Mouse (Mus musculus) ES-Bruce4 (cell line): Measurements from ENCODE around the gene Cers6. TPM values are rescaled to one million over a fixed set of nuclear protein-coding genes. Genes with fewer than 3 reads are reported as not detected.

Experiments used
- H3K27ac ChIP-seq: 2 replicates; pipeline ENCODE4 v1.5.1; 2012; ENCODE audit warnings: low read length, inconsistent platforms; ENCODE audit not compliant: insufficient read depth
- H3K27me3 ChIP-seq: 2 replicates; pipeline ENCODE4 v1.6.1; 2012; ENCODE audit warnings: mild to moderate bottlenecking, low read length, inconsistent platforms; ENCODE audit not compliant: control insufficient read depth, poor library complexity, insufficient read depth, severe bottlenecking
- H3K36me3 ChIP-seq: 2 replicates; pipeline ENCODE4 v1.6.1; 2012; ENCODE audit warnings: inconsistent platforms, mild to moderate bottlenecking, low read length, moderate library complexity; ENCODE audit not compliant: control insufficient read depth, poor library complexity, insufficient read depth, severe bottlenecking
- H3K4me1 ChIP-seq: one replicate; pipeline ENCODE4 v1.8.1; 2011; ENCODE audit warnings: low read length; ENCODE audit not compliant: control insufficient read depth, insufficient read depth
- H3K4me3 ChIP-seq: 2 replicates; pipeline ENCODE4 v1.5.1; 2011; ENCODE audit warnings: low read depth, mild to moderate bottlenecking, low read length
- H3K9ac ChIP-seq: 2 replicates; pipeline ENCODE4 v1.6.1; 2012; ENCODE audit warnings: low read depth, mild to moderate bottlenecking, inconsistent platforms; ENCODE audit not compliant: poor library complexity, severe bottlenecking
- H3K9me3 ChIP-seq: replicated peaks from 2 replicates; pipeline ENCODE4 v1.6.1; 2012; ENCODE audit warnings: mild to moderate bottlenecking, low read length, inconsistent platforms; ENCODE audit not compliant: control insufficient read depth, poor library complexity, insufficient read depth, severe bottlenecking
- CTCF ChIP-seq: IDR thresholded peaks from one replicate; pipeline ENCODE4 v1.8.1; 2011; ENCODE audit warnings: low read depth, low read length
- EP300 ChIP-seq: IDR thresholded peaks from 2 replicates; pipeline ENCODE4 v1.6.1; 2011; ENCODE audit warnings: low read depth, low read length; ENCODE audit not compliant: insufficient read depth
- POLR2A ChIP-seq: IDR thresholded peaks from one replicate; pipeline ENCODE4 v1.8.1; 2011; ENCODE audit warnings: low read length; ENCODE audit not compliant: insufficient read depth
- polyA plus RNA-seq: library from polyadenylated mRNA; stranded (reverse); fragments of >200 nt; gene quantifications from 2 replicates; pipeline ENCODE4 v1.2.4, GENCODE M21; 2011; ENCODE audit warnings: low read depth; ENCODE audit not compliant: missing spikeins, insufficient read depth, insufficient read length

Cers6 gene
- polyA plus RNA-seq, 1 experiment, result 17.0 TPM

DNA sequence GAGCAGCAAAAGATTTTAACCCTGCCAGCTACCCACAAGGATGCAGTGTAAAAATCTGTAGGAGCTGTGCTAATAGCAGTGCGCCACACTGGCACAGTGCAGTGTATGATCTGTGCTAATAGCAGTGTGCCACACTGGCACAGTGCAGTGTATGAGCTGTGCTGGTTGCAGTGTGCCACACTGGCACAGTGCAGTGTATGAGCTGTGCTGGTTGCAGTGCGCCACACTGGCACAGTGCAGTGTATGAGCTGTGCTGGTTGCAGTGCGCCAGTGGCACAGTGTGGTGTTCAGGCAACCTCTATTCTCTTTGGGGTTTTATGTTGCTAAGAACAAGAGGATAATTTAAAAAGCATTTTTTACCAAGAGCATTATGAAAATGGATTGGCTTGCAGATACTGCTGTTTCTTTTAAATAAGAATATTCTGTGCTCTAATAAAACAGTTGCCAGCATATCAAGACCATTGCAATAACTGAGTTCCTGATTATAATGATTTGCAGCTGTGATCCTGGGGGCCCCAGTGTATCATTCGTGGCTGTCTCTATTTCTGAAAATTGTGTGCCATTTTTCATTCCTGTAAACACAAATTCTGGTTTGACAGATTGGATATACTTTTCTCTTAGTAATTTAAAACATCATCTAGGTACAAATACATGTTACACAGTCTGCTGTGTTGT, 159.5 kb downstream of the Cers6 start:
- H3K27ac ChIP-seq, result no peak overlapping the region
- no peaks in the 10 kb centered on the region for H3K36me3 ChIP-seq
- no peaks in the 10 kb centered on the region for H3K4me1 ChIP-seq
- no peak for TF ChIP-seq EP300
- TF ChIP-seq CTCF, result no peak
- no peak for TF ChIP-seq POLR2A
- no peaks in the 10 kb centered on the region for H3K27me3 ChIP-seq
- H3K4me3 ChIP-seq, result no peak overlapping the region
- no peaks in the 10 kb centered on the region for H3K9me3 ChIP-seq
- no peak overlapping the region for H3K9ac ChIP-seq

DNA sequence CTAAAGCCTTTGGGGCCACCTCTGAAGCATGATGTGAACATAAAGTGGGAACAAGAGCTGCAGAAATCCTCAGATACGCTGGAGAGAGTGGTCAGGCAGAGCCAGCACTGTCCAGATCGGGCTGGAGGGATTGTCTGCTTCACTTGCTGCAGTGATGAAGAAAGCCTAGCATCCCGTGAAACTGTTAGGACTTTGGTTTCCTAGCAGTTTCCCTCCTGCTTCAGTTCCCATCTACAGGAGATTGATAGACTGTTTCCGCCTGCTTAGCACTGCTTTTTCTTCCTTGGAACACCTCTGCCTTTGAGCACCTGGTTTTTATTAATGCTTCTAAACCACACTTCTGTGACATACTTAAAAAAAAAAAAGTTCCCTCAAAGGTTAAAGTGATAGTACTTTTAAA, 160.3 kb downstream of the Cers6 start:
- H3K27me3 ChIP-seq, result no peaks in the 10 kb centered on the region
- no peaks in the 10 kb centered on the region for H3K4me1 ChIP-seq
- H3K9me3 ChIP-seq, result no peaks in the 10 kb centered on the region
- H3K36me3 ChIP-seq, result no peaks in the 10 kb centered on the region
- no peak for TF ChIP-seq POLR2A
- no peak for TF ChIP-seq CTCF
- TF ChIP-seq EP300, result no peak
- no peak overlapping the region for H3K27ac ChIP-seq
- no peak overlapping the region for H3K9ac ChIP-seq
- no peak overlapping the region for H3K4me3 ChIP-seq

DNA sequence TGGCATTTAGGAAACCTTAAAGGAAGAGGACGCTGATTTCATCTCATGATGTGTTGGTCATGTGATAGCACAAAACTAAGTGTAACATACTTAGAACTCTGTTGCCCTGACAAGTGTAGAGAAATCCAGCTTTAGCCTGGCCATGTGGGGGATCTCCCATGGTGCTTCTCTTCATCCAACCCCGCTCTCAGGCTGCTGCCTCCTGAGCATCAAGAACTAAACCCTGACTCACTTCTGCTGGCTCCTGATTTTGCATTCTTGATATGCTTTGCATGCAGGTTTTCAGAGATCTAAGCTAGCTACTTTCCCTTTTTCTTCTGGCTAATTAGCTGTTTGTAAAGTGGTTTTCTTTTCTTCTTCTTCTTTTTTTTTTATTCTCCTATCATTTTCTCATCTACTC, 163.6 kb downstream of the Cers6 start:
- Histone ChIP-seq H3K27me3 (no peaks in the 10 kb centered on the region), H3K4me1 (no peaks in the 10 kb centered on the region)
- TF ChIP-seq POLR2A (no peak), EP300 (no peak), CTCF (no peak)

DNA sequence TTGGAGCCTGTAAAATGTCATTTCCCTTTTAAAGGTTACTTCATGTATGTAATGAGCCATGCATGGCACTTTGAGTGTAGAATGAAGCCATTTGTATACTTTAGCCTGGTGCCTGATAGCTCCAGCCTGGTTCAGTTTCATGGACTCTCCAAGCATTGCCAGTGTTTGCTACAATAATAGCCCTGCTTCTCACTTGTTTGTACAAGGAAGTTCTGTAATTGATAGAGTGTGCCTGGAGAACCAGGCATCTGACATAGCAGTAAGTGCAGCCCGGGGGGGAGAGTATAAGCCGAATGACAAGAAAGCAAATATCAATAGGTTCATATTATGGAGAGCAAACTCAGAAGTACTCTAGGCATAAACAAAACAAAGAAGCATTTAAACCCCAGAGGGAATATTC, 171.3 kb downstream of the Cers6 start:
- no peaks in the 10 kb centered on the region for H3K4me1 ChIP-seq
- H3K27ac ChIP-seq, result no peak overlapping the region

More for the DNA sequence above, 163.6 kb downstream of the Cers6 start:
- Histone ChIP-seq H3K9ac (no peak overlapping the region), H3K27ac (no peak overlapping the region), H3K36me3 (no peaks in the 10 kb centered on the region), H3K4me3 (no peak overlapping the region), H3K9me3 (no peaks in the 10 kb centered on the region)

DNA sequence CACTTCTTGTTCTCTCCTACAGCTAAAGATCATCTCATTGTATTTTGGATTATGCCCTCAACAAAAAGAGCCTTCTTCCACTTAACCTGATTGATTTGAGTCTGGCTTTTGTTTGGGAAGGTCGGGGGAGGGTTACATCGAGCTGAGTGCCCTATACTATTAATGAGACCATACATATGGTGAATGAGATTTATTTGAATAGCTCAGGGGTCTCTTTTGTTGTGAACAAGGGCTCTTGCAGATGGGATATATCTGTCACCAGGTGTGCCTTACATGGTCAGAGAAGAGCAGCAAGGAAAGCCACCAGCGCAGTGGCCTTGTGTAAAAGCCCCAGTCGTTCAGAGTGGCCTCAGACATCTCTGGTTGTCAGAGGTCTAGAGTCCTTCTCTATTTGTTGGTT, 174.2 kb downstream of the Cers6 start:
- TF ChIP-seq POLR2A (no peak), EP300 (no peak), CTCF (no peak)
- Histone ChIP-seq H3K9ac (no peak overlapping the region), H3K4me3 (no peak overlapping the region), H3K27ac (no peak overlapping the region), H3K9me3 (no peaks in the 10 kb centered on the region), H3K36me3 (no peaks in the 10 kb centered on the region), H3K27me3 (no peaks in the 10 kb centered on the region), H3K4me1 (no peaks in the 10 kb centered on the region)

More for the DNA sequence above, 171.3 kb downstream of the Cers6 start:
- Histone ChIP-seq H3K27me3 (no peaks in the 10 kb centered on the region), H3K9ac (no peak overlapping the region), H3K4me3 (no peak overlapping the region), H3K9me3 (no peaks in the 10 kb centered on the region), H3K36me3 (no peaks in the 10 kb centered on the region)
- TF ChIP-seq EP300, result no peak
- TF ChIP-seq CTCF, result no peak
- no peak for TF ChIP-seq POLR2A

DNA sequence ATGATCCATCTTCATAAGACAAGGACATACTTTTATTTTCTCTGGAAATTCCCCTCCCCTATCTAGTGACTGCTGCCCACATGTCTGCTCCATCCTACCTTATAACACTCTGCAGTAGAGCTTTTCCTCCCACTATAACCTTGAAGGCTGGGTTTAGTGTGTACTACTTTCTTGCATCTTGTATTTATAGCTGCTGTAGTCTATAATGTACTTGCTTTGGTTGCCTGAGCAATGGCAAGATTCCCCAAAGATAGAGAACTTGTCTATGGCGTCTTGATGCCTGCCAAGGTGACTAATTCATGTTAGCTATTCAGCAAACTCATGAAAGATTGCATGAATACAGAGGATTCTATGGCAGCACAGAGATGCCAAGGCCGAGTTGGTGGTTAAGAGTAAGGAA, 176.1 kb downstream of the Cers6 start:
- TF ChIP-seq CTCF (no peak), POLR2A (no peak)
- no peak overlapping the region for H3K27ac ChIP-seq
- H3K4me3 ChIP-seq, result no peak overlapping the region
- no peaks in the 10 kb centered on the region for H3K9me3 ChIP-seq
- H3K27me3 ChIP-seq, result no peaks in the 10 kb centered on the region
- no peaks in the 10 kb centered on the region for H3K4me1 ChIP-seq
- H3K36me3 ChIP-seq, result no peaks in the 10 kb centered on the region
- H3K9ac ChIP-seq, result no peak overlapping the region
